Comparison of ENCODE assay signal across 18 mouse cellular contexts in the genomic region with DNA sequence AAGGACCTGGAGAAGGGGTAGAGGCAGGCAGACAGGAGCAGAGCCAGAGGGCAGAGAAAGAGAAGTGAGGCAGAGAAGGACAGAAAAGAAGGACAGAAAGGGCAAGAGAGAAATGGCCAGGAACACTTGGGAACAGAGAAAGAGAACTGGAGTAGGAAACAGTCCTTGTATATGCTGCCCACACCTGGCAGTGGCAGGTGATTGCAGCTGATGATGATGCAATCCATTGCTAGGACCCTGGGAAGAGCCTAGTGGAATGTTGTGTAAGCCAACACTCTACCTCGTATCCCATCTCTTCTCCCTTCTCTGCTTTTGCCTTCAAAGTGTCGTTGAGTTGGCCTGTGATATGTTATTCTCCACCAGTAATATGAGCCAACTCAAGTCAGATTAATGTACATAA.
DNase-seq lines count a peak whose midpoint lies in the region; ATAC-seq and TF ChIP-seq lines count a peak whose summit lies in the region.
"Had no signal": no experiment of that assay in that cellular context is flagged by ENCODE, and none has a peak within 500 bp of the region (broad histone marks: within the 10 kb centered on the region; RNA-seq: fewer than 3 reads in every experiment).

No protein-coding gene starts in this region.

- no peaks in the 10 kb centered on the region for H3K27me3 ChIP-seq in embryonic facial prominence, embryonic 14.5 days (replicated peaks; ENCODE audit: control insufficient read depth, insufficient read depth, low read length)
- H3K27me3 ChIP-seq in embryonic facial prominence, embryonic 10.5 days (replicated peaks; ENCODE audit: low read depth, poor library complexity, severe bottlenecking): no peaks in the 10 kb centered on the region
- H3K27me3 ChIP-seq in liver, embryonic 11.5 days (replicated peaks; ENCODE audit: control insufficient read depth, insufficient read depth, low read length): no peaks in the 10 kb centered on the region
- H3K27me3 ChIP-seq in stomach, postnatal 0 days (ENCODE audit: control insufficient read depth, insufficient read depth, low read length): no peaks in the 10 kb centered on the region
- H3K27me3 ChIP-seq: embryonic facial prominence, embryonic 12.5 days; hindbrain, embryonic 15.5 days; midbrain, embryonic 12.5 days had no signal

- TF ChIP-seq EP300 in stomach, postnatal 0 days (optimal IDR thresholded peaks at IDR 0.05): no peak

- no peaks in the 10 kb centered on the region for H3K36me3 ChIP-seq in embryonic facial prominence, embryonic 14.5 days (ENCODE audit: control insufficient read depth, insufficient read depth, low read length)
- no peaks in the 10 kb centered on the region for H3K36me3 ChIP-seq in embryonic facial prominence, embryonic 10.5 days (replicated peaks)
- H3K36me3 ChIP-seq in liver, embryonic 11.5 days (ENCODE audit: control insufficient read depth, insufficient read depth, low read length): no peaks in the 10 kb centered on the region
- no peaks in the 10 kb centered on the region for H3K36me3 ChIP-seq in stomach, postnatal 0 days (ENCODE audit: control insufficient read depth, insufficient read depth, low read length)
- H3K36me3 ChIP-seq: embryonic facial prominence, embryonic 12.5 days; forebrain, embryonic 10.5 days; hindbrain, embryonic 15.5 days; midbrain, embryonic 12.5 days had no signal

- no peak overlapping the region for H3K9ac ChIP-seq in embryonic facial prominence, embryonic 14.5 days (ENCODE audit: low read depth, low read length)
- no peak overlapping the region for H3K9ac ChIP-seq in liver, embryonic 11.5 days (ENCODE audit: low read depth, low read length)
- H3K9ac ChIP-seq in stomach, postnatal 0 days (ENCODE audit: low read length): no peak overlapping the region
- H3K9ac ChIP-seq: embryonic facial prominence, embryonic 12.5 days; hindbrain, embryonic 15.5 days; midbrain, embryonic 12.5 days had no signal

- ATAC-seq in embryonic facial prominence, embryonic 14.5 days (ENCODE audit: low read depth): peak; percentile 41; the same call in 1 of the 2 replicates
- ATAC-seq in liver, embryonic 11.5 days (replicated peaks; ENCODE audit: low FRiP score): no peak
- no peak for ATAC-seq in stomach, postnatal 0 days (ENCODE audit: low FRiP score, low TSS enrichment)

- no peak for TF ChIP-seq CTCF in bone marrow macrophage, adult 2 months (IDR thresholded peaks at IDR 0.05; ENCODE audit: low read depth, low read length)
- peak; percentile 51 for TF ChIP-seq CTCF in stomach, postnatal 0 days (IDR thresholded peaks at IDR 0.05; ENCODE audit: low read depth)

- 45% methylated on average over 2 of the region's 2 CpGs for WGBS in embryonic facial prominence, embryonic 14.5 days
- 59% methylated on average over 2 of the region's 2 CpGs for WGBS in embryonic facial prominence, embryonic 10.5 days
- 50% methylated on average over 2 of the region's 2 CpGs for WGBS in liver, embryonic 11.5 days
- 5% methylated on average over 2 of the region's 2 CpGs for WGBS in stomach, postnatal 0 days

- no peak overlapping the region for H3K4me2 ChIP-seq in embryonic facial prominence, embryonic 14.5 days (ENCODE audit: low read depth, low read length)
- H3K4me2 ChIP-seq in liver, embryonic 11.5 days: no peak overlapping the region
- no peak overlapping the region for H3K4me2 ChIP-seq in stomach, postnatal 0 days (replicated peaks; ENCODE audit: low read depth)
- H3K4me2 ChIP-seq: embryonic facial prominence, embryonic 12.5 days; hindbrain, embryonic 15.5 days; midbrain, embryonic 12.5 days had no signal

- no peaks in the 10 kb centered on the region for H3K9me3 ChIP-seq in embryonic facial prominence, embryonic 14.5 days (ENCODE audit: control insufficient read depth, low read length)
- H3K9me3 ChIP-seq in embryonic facial prominence, embryonic 10.5 days: no peaks in the 10 kb centered on the region
- H3K9me3 ChIP-seq in liver, embryonic 11.5 days (ENCODE audit: control insufficient read depth, low read length): no peaks in the 10 kb centered on the region
- H3K9me3 ChIP-seq in stomach, postnatal 0 days (ENCODE audit: control insufficient read depth, low read length): no peaks in the 10 kb centered on the region
- H3K9me3 ChIP-seq: embryonic facial prominence, embryonic 12.5 days; forebrain, embryonic 10.5 days; hindbrain, embryonic 15.5 days; midbrain, embryonic 12.5 days had no signal

- H3K4me1 ChIP-seq in embryonic facial prominence, embryonic 14.5 days (ENCODE audit: control insufficient read depth, insufficient read depth, low read length): no peaks in the 10 kb centered on the region
- no peaks in the 10 kb centered on the region for H3K4me1 ChIP-seq in embryonic facial prominence, embryonic 10.5 days
- H3K4me1 ChIP-seq in liver, embryonic 11.5 days (replicated peaks; ENCODE audit: control insufficient read depth, insufficient read depth, low read length): no peaks in the 10 kb centered on the region
- peaks cover 10% of the 10 kb centered on the region for H3K4me1 ChIP-seq in bone marrow macrophage, adult 2 months (ENCODE audit: control insufficient read depth, insufficient read depth, low read length)
- H3K4me1 ChIP-seq in stomach, postnatal 0 days (replicated peaks; ENCODE audit: control insufficient read depth, insufficient read depth): no peaks in the 10 kb centered on the region
- H3K4me1 ChIP-seq: embryonic facial prominence, embryonic 12.5 days; forebrain, embryonic 10.5 days; hindbrain, embryonic 15.5 days; midbrain, embryonic 12.5 days had no signal

- H3K27ac ChIP-seq in embryonic facial prominence, embryonic 14.5 days (replicated peaks; ENCODE audit: low read depth, low read length): no peak overlapping the region
- no peak overlapping the region for H3K27ac ChIP-seq in embryonic facial prominence, embryonic 10.5 days (replicated peaks)
- no peak overlapping the region for H3K27ac ChIP-seq in liver, embryonic 11.5 days (ENCODE audit: low read depth, low read length)
- H3K27ac ChIP-seq in bone marrow macrophage, adult 2 months (ENCODE audit: insufficient read depth, low read depth, low read length): peak overlapping the region; percentile 74
- no peak overlapping the region for H3K27ac ChIP-seq in stomach, postnatal 0 days (replicated peaks)
- H3K27ac ChIP-seq: embryonic facial prominence, embryonic 12.5 days; forebrain, embryonic 10.5 days; hindbrain, embryonic 15.5 days; midbrain, embryonic 12.5 days had no signal

- no peak overlapping the region for H3K4me3 ChIP-seq in embryonic facial prominence, embryonic 14.5 days (ENCODE audit: low read depth, low read length)
- no peak overlapping the region for H3K4me3 ChIP-seq in embryonic facial prominence, embryonic 10.5 days
- no peak overlapping the region for H3K4me3 ChIP-seq in liver, embryonic 11.5 days (ENCODE audit: low read depth, low read length)
- H3K4me3 ChIP-seq in bone marrow macrophage, adult 2 months (ENCODE audit: insufficient read depth, low read length): no peak overlapping the region
- no peak overlapping the region for H3K4me3 ChIP-seq in stomach, postnatal 0 days (ENCODE audit: low read depth, low read length)
- H3K4me3 ChIP-seq: embryonic facial prominence, embryonic 12.5 days; forebrain, embryonic 10.5 days; hindbrain, embryonic 15.5 days; midbrain, embryonic 12.5 days had no signal

- DNase-seq in embryonic facial prominence, embryonic 14.5 days (ENCODE audit: low spot score): peak; percentile 3
- no peak for DNase-seq in embryonic facial prominence, embryonic 10.5 days (ENCODE audit: low spot score)
- DNase-seq in liver: peak; percentile 26
- DNase-seq in liver, embryonic 11.5 days (ENCODE audit: low spot score): no peak
- DNase-seq in stomach, postnatal 0 days (ENCODE audit: low spot score): no peak
- DNase-seq in thymus, adult 18-20 months: no peak
- no peak for DNase-seq in cerebellum, postnatal 10 days
- DNase-seq: adrenal gland, adult 2 months; cerebellum, adult 9-10 months; gastrocnemius, postnatal 36 days; lung, postnatal 10 days; right cerebral cortex, postnatal 14 days; thymus, adult 2 months had no signal

- TF ChIP-seq POLR2A in bone marrow macrophage, adult 2 months (IDR thresholded peaks at IDR 0.05; ENCODE audit: borderline replicate concordance, low read depth, low read length): no peak

Comparison
In these comparisons a context has a peak if more than half of its experiments do, and no peak if none do; other contexts are left out.
1. DNase-seq: peak in embryonic facial prominence, embryonic 14.5 days (single experiment) and liver (single experiment); none in embryonic facial prominence, embryonic 10.5 days (single experiment), liver, embryonic 11.5 days (single experiment), stomach, postnatal 0 days (single experiment), thymus, adult 18-20 months (0 of 2) and cerebellum, postnatal 10 days (0 of 2).